Mouse (Mus musculus): ENCODE measurements at regions not wholly inside any gene's neighbourhood (a gene's known extent, or its start where the extent isn't known, plus 50 kb on each side); places are given as distances from the start of the nearest gene placed in this dataset.
"Not testable (repeated sequence)": the region's sequence is repeated elsewhere in the genome, so short reads cannot be mapped to it uniquely, and the experiment has no call there.

GRCm38 (mm10) chr1:108024705-108025104, 434.9 kb downstream of the Serpinb8 start:
- Histone ChIP-seq H3K27ac (no peak overlapping the region), H3K9me3 (no peaks in the 10 kb centered on the region), H3K36me3 (no peaks in the 10 kb centered on the region), H3K9ac (no peak overlapping the region), H3K4me2 (no peak overlapping the region), H3K27me3 (no peaks in the 10 kb centered on the region), H3K4me1 (no peaks in the 10 kb centered on the region), H3K4me3 (no peak overlapping the region)
- ATAC-seq (ENCODE audit: borderline replicate concordance, extremely low read depth, low FRiP score, low TSS enrichment) = no peak; the same call in 1 of the 2 replicates
- 50% methylated on average over 1 of the region's 1 CpGs for WGBS

- no peak overlapping the region for H3K27ac ChIP-seq
- no peak for ATAC-seq (ENCODE audit: borderline replicate concordance, extremely low read depth, low FRiP score, low TSS enrichment)
- H3K36me3 ChIP-seq = no peaks in the 10 kb centered on the region
- H3K4me2 ChIP-seq = no peak overlapping the region
- H3K4me3 ChIP-seq = no peak overlapping the region
- no peak overlapping the region for H3K9ac ChIP-seq
- no peaks in the 10 kb centered on the region for H3K4me1 ChIP-seq
- no peaks in the 10 kb centered on the region for H3K27me3 ChIP-seq
- H3K9me3 ChIP-seq = no peaks in the 10 kb centered on the region
Observed at GRCm38 (mm10) chr1:108026461-108026860, 436.7 kb downstream of the Serpinb8 start.

GRCm38 (mm10) chr1:108046194-108046593, 456.4 kb downstream of the Serpinb8 start:
- Histone ChIP-seq H3K4me3 (no peak overlapping the region), H3K36me3 (no peaks in the 10 kb centered on the region), H3K9me3 (no peaks in the 10 kb centered on the region), H3K4me2 (no peak overlapping the region), H3K4me1 (0 out of 2 replicates have a peak, but pooled peaks cover 3% of the 10 kb centered on the region), H3K27me3 (no peaks in the 10 kb centered on the region), H3K9ac (no peak overlapping the region), H3K27ac (no peak overlapping the region)
- 79% methylated on average over 4 of the region's 4 CpGs for WGBS
- no peak for ATAC-seq (ENCODE audit: borderline replicate concordance, extremely low read depth, low FRiP score, low TSS enrichment)

- WGBS = 41% methylated on average over 5 of the region's 5 CpGs
- Histone ChIP-seq H3K27me3 (no peaks in the 10 kb centered on the region), H3K4me3 (no peak overlapping the region), H3K4me2 (no peak overlapping the region), H3K36me3 (no peaks in the 10 kb centered on the region), H3K9ac (no peak overlapping the region), H3K9me3 (no peaks in the 10 kb centered on the region), H3K27ac (no peak overlapping the region), H3K4me1 (0 out of 2 replicates have a peak, but pooled peaks cover 3% of the 10 kb centered on the region)
- ATAC-seq (ENCODE audit: borderline replicate concordance, extremely low read depth, low FRiP score, low TSS enrichment) = peak; percentile 69; the same call in 1 of the 2 replicates
Observed at GRCm38 (mm10) chr1:108046857-108047714, 457.3 kb downstream of the Serpinb8 start.

DNA sequence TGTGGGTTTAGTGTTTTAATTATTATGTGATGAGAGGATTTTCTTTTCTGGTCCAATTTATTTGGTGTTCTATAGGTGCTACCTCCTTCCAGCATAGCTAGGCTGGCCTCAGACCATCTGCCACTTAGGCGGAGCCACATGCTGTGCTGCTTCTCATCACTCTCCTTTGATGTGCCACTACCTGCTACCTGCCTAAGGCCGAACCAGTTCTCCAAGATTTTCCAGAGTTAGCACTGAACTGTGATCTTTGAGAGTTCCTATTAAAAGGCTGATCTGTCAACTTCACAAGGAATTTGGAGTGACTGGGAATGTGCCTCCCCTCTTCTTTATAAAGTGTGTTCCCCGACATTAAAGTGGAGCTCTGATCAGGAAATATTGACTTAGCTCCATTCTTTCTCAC, 504.8 kb downstream of the Serpinb8 start:
- WGBS = 49% methylated on average over 3 of the region's 3 CpGs
- H3K4me1 ChIP-seq = no peaks in the 10 kb centered on the region
- ATAC-seq (ENCODE audit: borderline replicate concordance, extremely low read depth, low FRiP score, low TSS enrichment) = no peak; the same call in 1 of the 2 replicates

GRCm38 (mm10) chr1:108102607-108103006, 512.8 kb downstream of the Serpinb8 start:
- Histone ChIP-seq H3K4me3 (no peak overlapping the region), H3K9ac (no peak overlapping the region), H3K27me3 (no peaks in the 10 kb centered on the region), H3K36me3 (no peaks in the 10 kb centered on the region), H3K4me2 (no peak overlapping the region), H3K27ac (no peak overlapping the region), H3K9me3 (no peaks in the 10 kb centered on the region), H3K4me1 (no peaks in the 10 kb centered on the region)
- 81% methylated on average over 2 of the region's 2 CpGs for WGBS
- ATAC-seq (ENCODE audit: borderline replicate concordance, extremely low read depth, low FRiP score, low TSS enrichment) = no peak

More for the DNA sequence above, 504.8 kb downstream of the Serpinb8 start:
- H3K27me3 ChIP-seq = no peaks in the 10 kb centered on the region
- H3K9me3 ChIP-seq = no peaks in the 10 kb centered on the region
- no peak overlapping the region for H3K4me2 ChIP-seq
- no peak overlapping the region for H3K9ac ChIP-seq
- H3K36me3 ChIP-seq = no peaks in the 10 kb centered on the region
- no peak overlapping the region for H3K27ac ChIP-seq
- H3K4me3 ChIP-seq = no peak overlapping the region

- Histone ChIP-seq H3K9ac (no peak overlapping the region), H3K9me3 (no peaks in the 10 kb centered on the region), H3K27ac (no peak overlapping the region), H3K27me3 (no peaks in the 10 kb centered on the region), H3K36me3 (no peaks in the 10 kb centered on the region), H3K4me1 (no peaks in the 10 kb centered on the region), H3K4me3 (no peak overlapping the region), H3K4me2 (no peak overlapping the region)
- ATAC-seq (ENCODE audit: borderline replicate concordance, extremely low read depth, low FRiP score, low TSS enrichment) = peak; percentile 46; the same call in 1 of the 2 replicates
Observed at GRCm38 (mm10) chr1:108110984-108111383, 521.2 kb downstream of the Serpinb8 start.

GRCm38 (mm10) chr1:108127393-108127792, 537.6 kb downstream of the Serpinb8 start:
- Histone ChIP-seq H3K4me2 (no peak overlapping the region), H3K9ac (no peak overlapping the region), H3K4me1 (no peaks in the 10 kb centered on the region), H3K27ac (no peak overlapping the region), H3K27me3 (no peaks in the 10 kb centered on the region), H3K9me3 (peaks cover 3% of the 10 kb centered on the region; the same call in 1 of the 2 replicates), H3K4me3 (no peak overlapping the region), H3K36me3 (no peaks in the 10 kb centered on the region)
- ATAC-seq (ENCODE audit: borderline replicate concordance, extremely low read depth, low FRiP score, low TSS enrichment) = no peak
- WGBS = 84% methylated on average over 4 of the region's 4 CpGs

GRCm38 (mm10) chr1:108132006-108132405, 542.2 kb downstream of the Serpinb8 start:
- WGBS = 21% methylated on average over 1 of the region's 1 CpGs
- Histone ChIP-seq H3K36me3 (no peaks in the 10 kb centered on the region), H3K9ac (no peak overlapping the region), H3K9me3 (no peaks in the 10 kb centered on the region), H3K27me3 (no peaks in the 10 kb centered on the region), H3K27ac (no peak overlapping the region), H3K4me1 (no peaks in the 10 kb centered on the region), H3K4me3 (no peak overlapping the region), H3K4me2 (no peak overlapping the region)
- no peak for ATAC-seq (ENCODE audit: borderline replicate concordance, extremely low read depth, low FRiP score, low TSS enrichment)

DNA sequence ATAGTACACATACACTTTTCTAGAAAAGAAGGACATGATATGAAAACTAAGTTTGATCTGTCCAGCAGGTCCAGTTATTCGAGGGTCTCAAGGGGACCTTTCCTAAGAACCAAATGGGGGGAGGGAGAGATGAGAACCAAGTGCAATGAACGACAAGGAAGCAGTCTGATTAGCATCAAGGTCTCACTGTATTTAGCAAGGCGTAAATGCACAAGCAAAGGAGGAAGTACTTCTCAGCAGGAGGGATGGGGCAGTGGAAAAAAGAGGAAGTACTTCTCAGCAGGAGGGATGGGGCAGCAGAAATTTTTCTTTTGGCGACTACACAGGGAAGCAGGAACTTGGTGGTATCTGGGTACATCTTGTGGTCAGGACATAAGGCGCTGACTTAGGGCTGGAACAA, 545.5 kb downstream of the Serpinb8 start:
- not testable (repeated sequence) for H3K27me3 ChIP-seq; H3K27ac ChIP-seq; H3K4me2 ChIP-seq; H3K36me3 ChIP-seq; H3K4me1 ChIP-seq; H3K9ac ChIP-seq; ATAC-seq (ENCODE audit: borderline replicate concordance, extremely low read depth, low FRiP score, low TSS enrichment); H3K9me3 ChIP-seq; H3K4me3 ChIP-seq
- WGBS = 74% methylated on average over 5 of the region's 5 CpGs

DNA sequence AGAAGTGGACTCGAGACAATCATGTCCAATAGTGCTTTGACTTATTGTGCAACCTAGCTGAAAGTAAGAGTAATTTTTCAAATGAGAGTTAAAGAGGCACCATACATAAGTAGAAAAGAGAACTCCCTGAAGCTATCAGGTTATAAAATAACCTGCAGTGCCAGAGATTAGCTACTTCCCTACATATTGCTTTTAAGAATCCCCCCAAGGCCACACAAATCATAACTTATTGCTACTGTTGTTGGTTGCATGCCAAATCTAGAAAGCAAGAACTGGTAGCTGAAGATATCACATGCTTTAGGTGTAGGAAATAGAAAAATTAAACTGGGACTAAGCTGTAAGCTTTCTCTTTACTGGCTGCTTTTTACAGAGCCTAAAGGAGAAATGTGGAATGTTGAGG, 554.3 kb downstream of the Serpinb8 start:
- WGBS = 71% methylated on average over 1 of the region's 1 CpGs
- no peak overlapping the region for H3K27ac ChIP-seq

DNA sequence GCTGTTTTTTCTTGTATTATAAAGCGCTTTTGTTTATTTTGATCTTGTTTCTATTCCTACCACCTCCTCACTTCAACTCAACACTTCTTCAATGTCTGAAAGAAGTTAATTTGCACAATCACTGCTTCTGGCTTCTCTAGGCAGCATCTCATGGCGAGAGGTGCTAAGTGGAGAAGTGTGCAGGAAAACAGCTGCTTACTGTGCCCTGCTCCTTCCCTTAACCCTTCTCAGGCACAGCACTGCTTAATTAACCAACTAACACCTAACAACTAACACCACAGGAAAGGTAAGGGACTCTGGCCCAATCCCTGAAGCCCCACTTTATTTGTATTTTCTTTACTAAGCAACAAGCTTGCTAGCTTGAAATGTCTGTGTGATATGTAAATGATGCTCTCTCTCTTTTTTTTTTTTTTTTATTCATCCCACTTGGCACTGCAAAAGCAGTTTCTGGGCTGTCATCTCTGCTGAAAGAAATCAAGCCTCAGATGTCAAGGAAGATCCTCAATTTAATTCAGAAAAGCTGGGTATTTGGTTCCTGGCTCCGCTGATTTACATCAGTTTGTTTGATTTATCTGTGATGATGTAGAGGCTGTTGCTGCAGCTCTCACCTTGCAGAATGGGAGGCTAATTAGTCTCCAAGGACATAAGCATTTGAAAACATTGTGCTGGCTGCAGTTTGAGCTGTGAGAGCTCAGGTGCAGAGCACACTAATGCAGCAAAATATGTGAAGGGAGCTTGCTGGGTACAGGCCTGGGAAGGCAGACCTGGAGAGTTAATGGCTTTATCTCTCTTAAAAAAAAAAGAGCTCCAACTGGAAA, 591.8 kb downstream of the Serpinb8 start:
- 47% methylated on average over 3 of the region's 3 CpGs for WGBS
- ATAC-seq (ENCODE audit: borderline replicate concordance, extremely low read depth, low FRiP score, low TSS enrichment) = no peak
- H3K27ac ChIP-seq = no peak overlapping the region
- no peak overlapping the region for H3K9ac ChIP-seq
- no peaks in the 10 kb centered on the region for H3K27me3 ChIP-seq
- H3K4me3 ChIP-seq = no peak overlapping the region
- H3K4me1 ChIP-seq = no peaks in the 10 kb centered on the region
- no peaks in the 10 kb centered on the region for H3K9me3 ChIP-seq
- H3K36me3 ChIP-seq = no peaks in the 10 kb centered on the region
- no peak overlapping the region for H3K4me2 ChIP-seq

More for the DNA sequence above, 554.3 kb downstream of the Serpinb8 start:
- no peak overlapping the region for H3K9ac ChIP-seq
- H3K4me3 ChIP-seq = no peak overlapping the region
- H3K36me3 ChIP-seq = no peaks in the 10 kb centered on the region
- no peaks in the 10 kb centered on the region for H3K4me1 ChIP-seq
- no peaks in the 10 kb centered on the region for H3K27me3 ChIP-seq
- no peaks in the 10 kb centered on the region for H3K9me3 ChIP-seq
- H3K4me2 ChIP-seq = no peak overlapping the region
- ATAC-seq (ENCODE audit: borderline replicate concordance, extremely low read depth, low FRiP score, low TSS enrichment) = no peak
